Mouse (Mus musculus) CH12.LX (cell line): Measurements from ENCODE around the gene Rin3. TPM values are rescaled to one million over a fixed set of nuclear protein-coding genes. Genes with fewer than 3 reads are reported as not detected.

Source experiments
- DNase-seq: peaks from one replicate; pipeline ENCODE4 v3.0.0-alpha.2; 2013; ENCODE audit errors: extremely low read depth
- H3K27ac ChIP-seq: 2 replicates; pipeline ENCODE4 v1.5.1; 2012; ENCODE audit warnings: low read depth, mild to moderate bottlenecking, control low read depth, moderate library complexity; ENCODE audit not compliant: insufficient read depth
- H3K27me3 ChIP-seq: replicated peaks from 2 replicates; pipeline ENCODE3; 2012; ENCODE audit warnings: inconsistent platforms
- H3K36me3 ChIP-seq, 2 experiments: replicated peaks in 1 of 2; 2 replicates each; pipeline versions ENCODE3 to v1.6.1; 2012; ENCODE audit warnings: inconsistent platforms in 1 of 2, low read length in 1 of 2, mild to moderate bottlenecking in 1 of 2, mixed read lengths in 1 of 2, moderate library complexity in 1 of 2; ENCODE audit not compliant: control insufficient read depth in 1 of 2, insufficient read depth in 1 of 2
- H3K4me1 ChIP-seq, 2 experiments: 2 replicates each; pipeline ENCODE4 v1.6.1; 2012; ENCODE audit warnings: inconsistent platforms in 1 of 2, moderate library complexity in 1 of 2; ENCODE audit not compliant: insufficient read depth in 2 of 2, control insufficient read depth in 1 of 2
- H3K4me2 ChIP-seq: 2 replicates; pipeline ENCODE4 v1.6.1; 2012; ENCODE audit warnings: low read depth, mild to moderate bottlenecking, control low read depth; ENCODE audit not compliant: poor library complexity, insufficient read depth, severe bottlenecking
- H3K4me3 ChIP-seq, 3 experiments: fragments of 150-350 bp in 1 of 3; sonication (generic) in 1 of 3; replicated peaks in 1 of 3; 2 replicates each; pipeline versions ENCODE3 to v1.5.1; 2011 to 2012; ENCODE audit warnings: low read depth in 2 of 3, low read length in 2 of 3, mild to moderate bottlenecking in 2 of 3, moderate library complexity in 2 of 3, control low read depth in 1 of 3, improper control_type of control experiment in 1 of 3, inconsistent platforms in 1 of 3, mixed read lengths in 1 of 3; ENCODE audit not compliant: poor library complexity in 1 of 3
- H3K79me2 ChIP-seq: replicated peaks from 2 replicates; pipeline ENCODE4 v1.6.1; 2012; ENCODE audit warnings: mild to moderate bottlenecking, moderate library complexity; ENCODE audit not compliant: control insufficient read depth, poor library complexity, insufficient read depth, severe bottlenecking; ENCODE audit errors: extremely low read depth
- H3K9ac ChIP-seq: 2 replicates; pipeline ENCODE4 v1.6.1; 2012; ENCODE audit warnings: low read depth, mild to moderate bottlenecking, control low read depth, moderate library complexity; ENCODE audit not compliant: insufficient read depth
- H3K9me3 ChIP-seq: replicated peaks from 2 replicates; pipeline ENCODE3; 2012; ENCODE audit warnings: low read length, inconsistent platforms, mixed read lengths
- CTCF ChIP-seq, 2 experiments: IDR thresholded peaks in 1 of 2; conservative IDR thresholded peaks in 1 of 2; 2 replicates each; pipeline ENCODE4 v1.5.1; 2011 to 2012; ENCODE audit warnings: low read depth in 2 of 2, low read length in 2 of 2, improper control_type of control experiment in 1 of 2, inconsistent platforms in 1 of 2, mild to moderate bottlenecking in 1 of 2, moderate library complexity in 1 of 2
- ETS1 ChIP-seq: conservative IDR thresholded peaks from 2 replicates; pipeline ENCODE4 v1.6.1; 2012; ENCODE audit warnings: low read depth, mild to moderate bottlenecking, inconsistent platforms, low read length, improper control_type of control experiment, moderate library complexity
- GABPA ChIP-seq: IDR thresholded peaks from 2 replicates; pipeline ENCODE4 v1.6.1; 2012; ENCODE audit warnings: low read depth, low read length, improper control_type of control experiment, inconsistent platforms; ENCODE audit not compliant: insufficient replicate concordance
- HCFC1 ChIP-seq: IDR thresholded peaks from 2 replicates; pipeline ENCODE4 v1.6.1; 2012; ENCODE audit warnings: low read depth, mild to moderate bottlenecking, inconsistent platforms, low read length, improper control_type of control experiment
- JUND ChIP-seq: conservative IDR thresholded peaks from 2 replicates; pipeline ENCODE4 v1.6.1; 2011; ENCODE audit warnings: low read depth, low read length, improper control_type of control experiment
- MAX ChIP-seq: IDR thresholded peaks from 2 replicates; pipeline ENCODE4 v1.6.1; 2011; ENCODE audit warnings: low read length, improper control_type of control experiment
- MAZ ChIP-seq: IDR thresholded peaks from 2 replicates; pipeline ENCODE4 v1.6.1; 2012; ENCODE audit warnings: low read depth, mild to moderate bottlenecking, inconsistent platforms, low read length, improper control_type of control experiment, moderate library complexity
- MEF2A ChIP-seq: IDR thresholded peaks from 2 replicates; pipeline ENCODE4 v1.6.1; 2014; ENCODE audit warnings: low read depth, mild to moderate bottlenecking, inconsistent platforms, low read length, improper control_type of control experiment, borderline replicate concordance
- NELFE ChIP-seq: IDR thresholded peaks from 2 replicates; pipeline ENCODE4 v1.6.1; 2011; ENCODE audit warnings: low read depth, low read length, improper control_type of control experiment
- NRF1 ChIP-seq: IDR thresholded peaks from 2 replicates; pipeline ENCODE4 v1.6.1; 2014; ENCODE audit warnings: low read depth, mild to moderate bottlenecking, inconsistent platforms, low read length, improper control_type of control experiment, moderate library complexity
- PAX5 ChIP-seq: IDR thresholded peaks from 2 replicates; pipeline ENCODE4 v1.6.1; 2012; ENCODE audit warnings: low read length, inconsistent platforms, mixed read lengths
- POLR2AphosphoS2 ChIP-seq: IDR thresholded peaks from 2 replicates; pipeline ENCODE4 v1.6.1; 2011; ENCODE audit warnings: low read depth, low read length, improper control_type of control experiment
- RAD21 ChIP-seq: IDR thresholded peaks from 2 replicates; pipeline ENCODE4 v1.6.1; 2011; ENCODE audit warnings: low read depth, mild to moderate bottlenecking, low read length, improper control_type of control experiment, moderate library complexity
- SMC3 ChIP-seq: IDR thresholded peaks from 2 replicates; pipeline ENCODE4 v1.6.1; 2011; ENCODE audit warnings: low read depth, low read length, improper control_type of control experiment
- ZC3H11A ChIP-seq: IDR thresholded peaks from 2 replicates; pipeline ENCODE4 v1.6.1; 2012; ENCODE audit warnings: low read depth, mild to moderate bottlenecking, inconsistent platforms, low read length, improper control_type of control experiment
- ZMIZ1 ChIP-seq: IDR thresholded peaks from 2 replicates; pipeline ENCODE4 v1.6.1; 2012; ENCODE audit warnings: low read depth, mild to moderate bottlenecking, inconsistent platforms, low read length, improper control_type of control experiment
- dilution Hi-C: fragments of 300-500 bp; cut with MboI; formaldehyde crosslinking; loops from 2 replicates; pipeline ENCODE4 v1.14.3; 2020; ENCODE audit warnings: low sequenced_read_pairs; ENCODE audit not compliant: extremely low pct_unique_long_range_greater_than_20kb, extremely low pct_ligation_motif_present
- in situ Hi-C: fragments of 300-500 bp; cut with MboI; formaldehyde crosslinking; loops from 3 replicates; pipeline ENCODE4 v1.14.3; 2019; ENCODE audit warnings: low sequenced_read_pairs, low pct_ligation_motif_present, low pct_unique_long_range_greater_than_20kb, mixed read lengths
- polyA plus RNA-seq: library from polyadenylated mRNA; unstranded; fragments of >175 nt; gene quantifications from 2 replicates; pipeline ENCODE4 v1.2.1, GENCODE M21; 2012; ENCODE audit warnings: low read depth; ENCODE audit not compliant: insufficient read length
- total RNA-seq, 2 experiments: library from RNA; depleted of rRNA; stranded (reverse); fragments of 300-350 nt in 1 of 2; fragments of >200 nt in 1 of 2; gene quantifications; 2 replicates each; pipeline ENCODE4 v1.2.3; 2012 to 2014

The Rin3 gene
- total and polyA plus RNA-seq, 3 experiments: 2.4 to 10.0 (median 8.4) TPM

GRCm38 (mm10) chr12:102391982-102392381 lies 109.1 kb downstream of the Rin3 start:
- no peak overlapping the region for H3K4me3 ChIP-seq
- H3K79me2 ChIP-seq: no peaks in the 10 kb centered on the region
- H3K27ac ChIP-seq: no peak overlapping the region
- TF ChIP-seq ZC3H11A: peak; percentile 45; the same call in 1 of the 2 replicates
- no peak for TF ChIP-seq ETS1
- peak; percentile 92 for TF ChIP-seq SMC3
- peak; percentile 80 for TF ChIP-seq RAD21
- peak; percentile 82 to 84 for TF ChIP-seq CTCF (conservative IDR thresholded peaks at IDR 0.05 in 1 of 2, IDR thresholded peaks at IDR 0.05 in 1 of 2; ENCODE audit: low read depth in 2 of 2, low read length in 2 of 2)
- no peak overlapping the region for H3K4me2 ChIP-seq
- H3K9ac ChIP-seq: no peak overlapping the region
- no peaks in the 10 kb centered on the region for H3K27me3 ChIP-seq
- no peaks in the 10 kb centered on the region for H3K4me1 ChIP-seq
- no peaks in the 10 kb centered on the region for H3K9me3 ChIP-seq
- dilution Hi-C loops (no loop called here), in situ Hi-C loops (no loop called here)
- DNase-seq: peak; percentile 59
- H3K36me3 ChIP-seq: peaks cover 67 to 90% of the 10 kb centered on the region in 2 experiments

GRCm38 (mm10) chr12:102394496-102394895 lies 111.6 kb downstream of the Rin3 start:
- Histone ChIP-seq H3K4me3 (no peak overlapping the region), H3K27me3 (no peaks in the 10 kb centered on the region), H3K79me2 (no peaks in the 10 kb centered on the region), H3K4me1 (no peaks in the 10 kb centered on the region), H3K27ac (no peak overlapping the region), H3K36me3 (peaks cover 57 to 92% of the 10 kb centered on the region in 2 experiments), H3K9me3 (no peaks in the 10 kb centered on the region), H3K9ac (no peak overlapping the region), H3K4me2 (no peak overlapping the region)
- no peak for DNase-seq
- in situ Hi-C loops: no loop called here
- dilution Hi-C loops: no loop called here
- TF ChIP-seq POLR2AphosphoS2 (no peak), PAX5 (no peak), ZC3H11A (no peak), NRF1 (no peak), MAX (no peak), MAZ (no peak), MEF2A (no peak)

DNA sequence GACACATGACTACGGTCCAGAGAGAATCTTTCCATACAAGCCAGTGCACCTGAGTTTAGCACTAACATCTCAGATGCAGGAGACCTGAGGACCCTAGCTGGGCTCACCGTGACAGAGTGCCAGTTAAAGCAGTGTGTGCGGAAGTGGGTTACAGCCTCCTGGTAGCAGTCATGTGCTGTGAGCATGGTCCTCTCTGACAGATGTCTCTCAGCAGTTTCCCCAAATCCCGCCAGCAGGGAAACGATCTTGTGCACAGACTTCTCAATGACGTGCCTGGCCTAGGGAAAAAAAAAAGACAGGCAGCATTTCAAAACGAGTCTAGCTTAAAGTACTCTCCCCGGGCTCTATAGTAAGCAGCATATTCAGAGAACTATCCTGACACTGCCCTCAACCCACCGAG lies 112.7 kb downstream of the Rin3 start:
- no peak for DNase-seq
- H3K27ac ChIP-seq: no peak overlapping the region

More for the DNA sequence above, 112.7 kb downstream of the Rin3 start:
- Histone ChIP-seq H3K36me3 (peaks cover 53 to 89% of the 10 kb centered on the region in 2 experiments), H3K9me3 (no peaks in the 10 kb centered on the region), H3K4me3 (no peak overlapping the region), H3K79me2 (no peaks in the 10 kb centered on the region), H3K4me1 (no peaks in the 10 kb centered on the region), H3K4me2 (no peak overlapping the region), H3K27me3 (no peaks in the 10 kb centered on the region), H3K9ac (no peak overlapping the region)
- in situ Hi-C loops (loop anchor here (5.0 kb wide), 1 partner anchor 57 kb away; no protein-coding TSS in a partner anchor), dilution Hi-C loops (no loop called here)
- TF ChIP-seq ZMIZ1 (no peak), NELFE (no peak), GABPA (no peak), MAX (no peak), JUND (no peak), HCFC1 (no peak), ZC3H11A (no peak), POLR2AphosphoS2 (no peak)
